10 mouse cellular contexts compared by ENCODE assay signal in genomic region chr11:88146264-88147060, GRCm38 (mm10). TPM values are rescaled to one million over a fixed set of nuclear protein-coding genes. Genes with fewer than 3 reads are reported as not detected.
DNase-seq lines count a peak whose midpoint lies in the region; ATAC-seq and TF ChIP-seq lines count a peak whose summit lies in the region.
"Had no signal": no experiment of that assay in that cellular context is flagged by ENCODE, and none has a peak within 500 bp of the region (broad histone marks: within the 10 kb centered on the region; RNA-seq: fewer than 3 reads in every experiment).

No protein-coding gene starts in this region.

- intact Hi-C loops in left cerebral cortex, adult 2 months (cut with DNase I) = no loop called here

- peak overlapping the region; percentile 60 for H3K27ac ChIP-seq in forebrain, embryonic 10.5 days
- H3K27ac ChIP-seq in forebrain, embryonic 14.5 days (ENCODE audit: low read depth, low read length) = no peak overlapping the region
- peak overlapping the region; percentile 44; the same call in 1 of the 2 replicates for H3K27ac ChIP-seq in left cerebral cortex, adult 2 months
- peak overlapping the region; percentile 55 for H3K27ac ChIP-seq in embryonic facial prominence, embryonic 12.5 days
- peak overlapping the region; percentile 50 for H3K27ac ChIP-seq in limb, embryonic 12.5 days
- H3K27ac ChIP-seq: liver, embryonic 15.5 days had no signal

- no peak for ATAC-seq in forebrain, embryonic 14.5 days
- no peak for ATAC-seq in embryonic facial prominence, embryonic 12.5 days (ENCODE audit: insufficient number of reproducible peaks, insufficient read depth, low FRiP score, low TSS enrichment)
- no peak for ATAC-seq in limb, embryonic 12.5 days (ENCODE audit: insufficient number of reproducible peaks, insufficient read depth, low FRiP score, low TSS enrichment, low read depth)
- ATAC-seq: Patski had no signal

- no peak overlapping the region for H3K4me2 ChIP-seq in forebrain, embryonic 14.5 days (ENCODE audit: low read length)
- no peak overlapping the region for H3K4me2 ChIP-seq in embryonic facial prominence, embryonic 12.5 days (replicated peaks)
- no peak overlapping the region for H3K4me2 ChIP-seq in limb, embryonic 12.5 days
- H3K4me2 ChIP-seq: liver, embryonic 15.5 days had no signal

- peaks cover 8% of the 10 kb centered on the region for H3K36me3 ChIP-seq in forebrain, embryonic 10.5 days (replicated peaks)
- no peaks in the 10 kb centered on the region for H3K36me3 ChIP-seq in forebrain, embryonic 14.5 days (ENCODE audit: control insufficient read depth, insufficient read depth, low read length)
- peaks cover 3% of the 10 kb centered on the region for H3K36me3 ChIP-seq in embryonic facial prominence, embryonic 12.5 days
- H3K36me3 ChIP-seq in limb, embryonic 12.5 days = peaks cover 6% of the 10 kb centered on the region; the same call in 1 of the 2 replicates
- H3K36me3 ChIP-seq: liver, embryonic 15.5 days had no signal

- no peak for DNase-seq in forebrain, embryonic 10.5 days (ENCODE audit: extremely low spot score, low spot score)
- no peak for DNase-seq in forebrain, embryonic 14.5 days (ENCODE audit: low spot score)
- DNase-seq in left cerebral cortex, adult 2 months (ENCODE audit: extremely low spot score in 1 of 2, low spot score in 2 of 2) = no peak
- no peak for DNase-seq in left cerebral cortex, adult 11 months (ENCODE audit: low spot score)
- DNase-seq in cerebellum, adult 11 months = no peak
- no peak for DNase-seq in cerebellum, postnatal 10 days

- H3K27me3 ChIP-seq in forebrain, embryonic 10.5 days (ENCODE audit: poor library complexity, severe bottlenecking) = no peaks in the 10 kb centered on the region
- no peaks in the 10 kb centered on the region for H3K27me3 ChIP-seq in forebrain, embryonic 14.5 days (replicated peaks; ENCODE audit: control insufficient read depth, insufficient read depth, low read length)
- no peaks in the 10 kb centered on the region for H3K27me3 ChIP-seq in embryonic facial prominence, embryonic 12.5 days
- H3K27me3 ChIP-seq in limb, embryonic 12.5 days = no peaks in the 10 kb centered on the region
- H3K27me3 ChIP-seq: Patski had no signal

- no peak for TF ChIP-seq CTCF in left cerebral cortex, adult 2 months (IDR thresholded peaks at IDR 0.05)

- no peak overlapping the region for H3K4me3 ChIP-seq in forebrain, embryonic 10.5 days
- H3K4me3 ChIP-seq in forebrain, embryonic 14.5 days (ENCODE audit: low read depth, low read length) = no peak overlapping the region
- H3K4me3 ChIP-seq in left cerebral cortex, adult 2 months = no peak overlapping the region
- no peak overlapping the region for H3K4me3 ChIP-seq in embryonic facial prominence, embryonic 12.5 days
- H3K4me3 ChIP-seq in limb, embryonic 12.5 days (replicated peaks) = no peak overlapping the region
- H3K4me3 ChIP-seq: liver, embryonic 15.5 days had no signal

- H3K9ac ChIP-seq in forebrain, embryonic 14.5 days (ENCODE audit: low read length) = no peak overlapping the region
- H3K9ac ChIP-seq in embryonic facial prominence, embryonic 12.5 days = no peak overlapping the region
- H3K9ac ChIP-seq in limb, embryonic 12.5 days (replicated peaks) = no peak overlapping the region
- H3K9ac ChIP-seq: liver, embryonic 15.5 days had no signal

- 82% methylated on average over 12 of the region's 12 CpGs for WGBS in forebrain, embryonic 10.5 days
- WGBS in forebrain, embryonic 14.5 days = 73% methylated on average over 12 of the region's 12 CpGs
- 69% methylated on average over 12 of the region's 12 CpGs for WGBS in embryonic facial prominence, embryonic 12.5 days
- WGBS in limb, embryonic 12.5 days = 77% methylated on average over 12 of the region's 12 CpGs

- H3K9me3 ChIP-seq in forebrain, embryonic 10.5 days = peaks cover 4% of the 10 kb centered on the region
- no peaks in the 10 kb centered on the region for H3K9me3 ChIP-seq in forebrain, embryonic 14.5 days (replicated peaks; ENCODE audit: control insufficient read depth, low read length)
- H3K9me3 ChIP-seq in embryonic facial prominence, embryonic 12.5 days = 0 out of 2 replicates have a peak, but pooled peaks cover 2% of the 10 kb centered on the region
- peaks cover 4% of the 10 kb centered on the region; the same call in 1 of the 2 replicates for H3K9me3 ChIP-seq in limb, embryonic 12.5 days
- H3K9me3 ChIP-seq: liver, embryonic 15.5 days had no signal

- H3K4me1 ChIP-seq in forebrain, embryonic 10.5 days = peaks cover 92% of the 10 kb centered on the region
- H3K4me1 ChIP-seq in forebrain, embryonic 14.5 days (ENCODE audit: control insufficient read depth, insufficient read depth, low read length) = peaks cover 40% of the 10 kb centered on the region
- peaks cover 37% of the 10 kb centered on the region for H3K4me1 ChIP-seq in embryonic facial prominence, embryonic 12.5 days
- peaks cover 58% of the 10 kb centered on the region for H3K4me1 ChIP-seq in limb, embryonic 12.5 days (replicated peaks)

RNA-seq across cellular contexts. Expression of gene Cuedc1, which starts 48.6 kb away (rescaled TPM):
- 20.0 and 24.9 TPM in 2 replicates for polyA plus RNA-seq in forebrain, embryonic 10.5 days (2016; fragmentation: Nextera tagmentation; extraction: Ambion mirVana)
- polyA plus RNA-seq in forebrain, embryonic 14.5 days (2014; fragmentation: Nextera tagmentation; extraction: Ambion mirVana) = 13.0 and 18.6 TPM in 2 replicates
- total RNA-seq in left cerebral cortex, adult 2 months (2021) = 10 to 100 TPM; 31.4 to 31.7 TPM
- polyA plus RNA-seq in embryonic facial prominence, embryonic 12.5 days (2016; fragmentation: Nextera tagmentation; extraction: Ambion mirVana) = 36.4 and 42.0 TPM in 2 replicates
- 32.1 and 37.3 TPM in 2 replicates for polyA plus RNA-seq in limb, embryonic 12.5 days (2016; fragmentation: Nextera tagmentation; extraction: Ambion mirVana)

RNA-seq across cellular contexts. Expression of gene Mrps23, which starts 57.7 kb away (rescaled TPM):
- 65.5 and 72.6 TPM in 2 replicates for polyA plus RNA-seq in forebrain, embryonic 10.5 days (2016; fragmentation: Nextera tagmentation; extraction: Ambion mirVana)
- 75.5 and 80.8 TPM in 2 replicates for polyA plus RNA-seq in forebrain, embryonic 14.5 days (2014; fragmentation: Nextera tagmentation; extraction: Ambion mirVana)
- 10 to 100 TPM; 66.4 to 71.1 TPM for total RNA-seq in left cerebral cortex, adult 2 months (2021)
- polyA plus RNA-seq in embryonic facial prominence, embryonic 12.5 days (2016; fragmentation: Nextera tagmentation; extraction: Ambion mirVana) = 63.2 and 65.3 TPM in 2 replicates
- polyA plus RNA-seq in limb, embryonic 12.5 days (2016; fragmentation: Nextera tagmentation; extraction: Ambion mirVana) = 53.2 and 59.5 TPM in 2 replicates
